Mouse (Mus musculus): ENCODE data around the gene Mecom.

The Mecom gene

GRCm38 (mm10) chr3:30105859-30106258, 441.9 kb downstream of the Mecom start:
- no peak for DNase-seq (ENCODE audit: extremely low read depth, low read depth)

DNA sequence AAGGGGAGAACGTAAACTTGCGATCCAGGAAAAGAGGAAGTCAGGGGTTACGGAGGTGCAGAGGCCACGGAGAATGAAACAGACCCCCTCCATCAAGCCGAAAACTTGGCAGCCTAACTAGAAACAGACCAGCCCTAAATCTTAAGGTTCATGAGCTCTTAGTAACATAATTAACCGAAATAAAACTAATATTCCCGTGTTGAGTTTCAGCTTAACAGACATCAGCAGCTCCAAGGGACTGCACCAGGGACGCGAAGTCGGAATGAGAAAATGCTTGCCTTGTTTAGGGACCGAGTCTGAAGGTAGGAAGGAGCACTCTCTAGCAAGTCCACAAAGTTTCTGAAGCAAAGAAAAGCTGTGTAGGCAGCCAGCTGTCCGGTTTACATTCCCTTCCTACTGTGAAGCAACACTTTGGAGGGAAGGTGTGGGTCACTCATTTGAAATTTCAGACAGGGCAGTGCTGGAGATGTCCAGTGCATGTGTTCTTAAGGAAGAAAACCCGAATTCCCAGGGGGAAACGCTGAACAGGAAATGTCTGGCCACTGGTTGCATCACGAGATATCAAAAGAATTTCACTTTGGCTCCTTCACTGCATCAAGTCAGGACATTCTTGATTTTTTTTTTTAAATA, 442.5 kb downstream of the Mecom start:
- DNase-seq (ENCODE audit: extremely low read depth, low read depth): no peak

DNA sequence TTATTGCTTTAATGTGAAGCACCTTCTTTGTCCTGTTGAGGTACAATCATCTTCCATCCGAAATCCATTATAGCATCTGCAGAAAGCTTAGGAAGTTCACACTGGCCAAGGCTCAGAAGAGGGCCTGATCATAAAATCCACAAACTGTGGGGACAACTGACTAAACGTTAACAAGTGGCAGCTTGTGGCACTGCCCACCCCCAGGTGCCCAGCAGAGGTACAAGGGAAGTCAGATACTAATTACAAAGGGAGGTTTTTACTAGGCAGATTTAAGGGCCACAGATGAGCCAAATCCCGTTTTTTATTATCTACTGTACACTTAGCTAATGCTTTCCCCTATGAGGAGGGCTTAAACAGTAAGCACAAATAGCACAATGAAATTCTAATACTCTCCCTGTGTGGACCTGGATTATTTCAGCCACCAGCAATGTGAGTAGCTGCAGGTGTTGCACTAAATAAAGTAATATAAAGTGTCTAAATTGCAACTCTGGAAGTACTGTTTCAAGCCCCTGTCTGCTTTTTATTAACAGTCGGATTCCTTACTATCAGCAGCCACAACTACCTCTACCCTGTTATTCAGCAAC, 443.2 kb downstream of the Mecom start:
- no peak for DNase-seq (ENCODE audit: extremely low read depth, low read depth)

DNA sequence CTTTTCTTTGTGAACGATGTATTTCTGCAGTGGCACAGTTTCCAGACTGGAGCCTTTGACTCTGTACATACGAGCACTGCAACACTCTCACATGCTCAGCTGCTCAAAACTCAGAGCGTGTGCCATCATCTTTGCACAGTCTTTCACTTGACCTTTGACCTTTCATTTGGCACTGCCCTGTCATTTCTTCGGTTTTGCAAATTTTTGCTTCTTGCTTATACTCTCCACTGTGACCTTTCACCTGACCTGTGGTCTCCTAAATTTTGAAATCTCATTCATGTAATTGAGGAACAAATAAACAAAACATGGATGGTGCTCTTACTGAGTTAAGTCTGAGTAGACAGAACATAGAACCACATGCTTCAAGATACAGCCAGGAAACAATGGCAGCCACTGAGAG, 446.7 kb downstream of the Mecom start:
- DNase-seq (ENCODE audit: extremely low read depth, low read depth): no peak

DNA sequence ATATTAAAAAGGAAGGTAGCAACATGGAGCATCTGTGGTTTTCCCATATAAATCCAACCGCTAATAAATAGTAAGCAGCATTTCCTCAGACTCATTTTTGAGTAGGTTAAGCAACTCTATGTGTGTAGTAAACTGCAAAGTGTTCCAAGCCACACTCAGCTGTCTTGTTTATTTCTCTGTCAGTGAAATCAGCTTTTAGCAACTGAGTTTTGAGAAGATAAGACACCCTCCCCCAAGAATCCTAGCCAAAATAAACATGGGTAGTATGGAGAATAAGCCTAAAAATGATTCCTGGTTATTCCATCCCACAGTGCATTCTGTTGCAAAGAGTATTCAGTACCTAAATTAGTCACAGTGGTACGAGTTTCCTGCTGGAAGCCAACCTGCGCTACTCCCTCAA, 450.1 kb downstream of the Mecom start:
- no peak for DNase-seq (ENCODE audit: extremely low read depth, low read depth)

DNA sequence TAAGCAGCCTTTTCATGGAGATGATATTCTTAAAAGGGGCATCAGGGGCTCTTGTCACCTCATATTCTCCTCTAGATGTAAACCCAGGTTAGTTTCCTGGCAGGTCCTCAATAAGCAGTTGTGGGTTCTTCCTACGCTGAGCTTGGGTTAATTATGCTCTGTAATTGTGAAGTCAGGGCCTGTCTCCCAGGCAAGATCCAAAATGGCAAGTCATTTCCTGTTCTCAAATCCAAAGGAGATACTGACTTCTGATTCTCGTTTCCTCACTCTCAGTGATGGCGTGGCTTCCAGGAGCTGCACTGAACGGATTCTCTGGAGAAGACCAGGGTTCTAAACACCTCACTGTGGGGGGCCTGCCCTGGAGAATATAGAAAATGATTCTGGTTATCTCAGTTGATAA, 450.7 kb downstream of the Mecom start:
- DNase-seq (ENCODE audit: extremely low read depth, low read depth): no peak

GRCm38 (mm10) chr3:30093005-30093404, 454.8 kb downstream of the Mecom start:
- DNase-seq (ENCODE audit: extremely low read depth, low read depth): no peak

DNA sequence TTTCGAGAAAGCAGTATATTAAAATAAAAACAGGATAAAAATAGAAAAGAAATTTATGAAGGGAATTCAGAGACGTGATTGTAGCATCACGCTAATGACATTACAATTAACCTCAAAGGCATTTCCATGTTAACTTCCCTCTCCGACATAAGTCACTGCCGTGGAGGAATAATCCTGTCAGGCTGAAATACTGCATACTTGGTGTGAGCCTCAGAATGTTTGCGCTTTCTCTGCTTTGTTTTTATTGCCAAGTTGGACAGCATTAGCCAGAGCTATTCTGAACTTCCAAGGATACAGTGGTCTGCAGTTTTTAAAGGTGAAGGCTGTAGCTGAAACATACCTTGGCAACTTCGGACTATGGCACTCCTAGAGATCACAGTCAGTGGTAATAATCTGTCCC, 455.3 kb downstream of the Mecom start:
- DNase-seq (ENCODE audit: extremely low read depth, low read depth): no peak

- no peak for DNase-seq (ENCODE audit: extremely low read depth, low read depth)
These were observed 455.9 kb downstream of the Mecom start for GRCm38 (mm10) chr3:30091860-30092259.

DNA sequence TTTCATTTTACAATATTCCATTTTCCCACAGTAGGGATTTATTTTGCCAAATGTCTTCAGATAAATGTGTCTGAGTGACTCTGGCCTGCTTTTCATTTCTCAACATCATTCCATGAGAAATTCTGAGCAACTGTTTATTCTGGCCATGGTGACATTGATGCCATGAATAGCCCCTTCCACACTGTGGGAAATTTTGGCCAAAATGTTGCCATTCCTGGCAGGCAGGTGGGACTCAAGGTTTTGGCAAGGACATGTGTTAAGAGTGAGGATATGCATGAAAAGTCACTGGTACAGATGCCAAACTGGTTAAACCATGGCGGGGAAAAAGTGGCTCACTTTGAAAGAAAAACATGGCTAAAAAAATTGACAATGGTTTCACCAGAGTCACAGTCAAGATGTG, 456.4 kb downstream of the Mecom start:
- no peak for DNase-seq (ENCODE audit: extremely low read depth, low read depth)

DNA sequence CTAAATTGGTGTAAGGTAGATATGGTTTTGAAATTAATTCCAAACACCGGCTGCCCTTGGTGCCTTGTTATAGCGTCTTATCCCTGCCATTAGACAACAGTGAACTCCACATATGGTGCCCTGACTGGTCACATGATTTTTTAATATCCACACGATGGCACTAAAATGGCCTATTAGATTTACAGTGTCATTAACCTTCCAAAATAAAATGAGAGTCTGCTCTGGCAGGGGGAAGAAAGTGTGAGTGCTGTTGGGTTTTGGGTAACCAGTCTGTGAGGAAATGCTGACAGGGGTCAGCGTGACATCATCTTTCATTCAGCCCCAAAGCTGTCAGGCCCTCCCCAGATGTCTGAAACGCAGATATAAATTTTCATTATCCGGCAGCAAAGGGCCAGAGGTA, 461.7 kb downstream of the Mecom start:
- no peak for DNase-seq (ENCODE audit: extremely low read depth, low read depth)

GRCm38 (mm10) chr3:30083842-30084241, 464.0 kb downstream of the Mecom start:
- no peak for DNase-seq (ENCODE audit: extremely low read depth, low read depth)

- DNase-seq (ENCODE audit: extremely low read depth, low read depth): no peak
These were observed 464.5 kb downstream of the Mecom start for GRCm38 (mm10) chr3:30083268-30083667.

GRCm38 (mm10) chr3:30080827-30081226, 467.0 kb downstream of the Mecom start:
- no peak for DNase-seq (ENCODE audit: extremely low read depth, low read depth)

DNA sequence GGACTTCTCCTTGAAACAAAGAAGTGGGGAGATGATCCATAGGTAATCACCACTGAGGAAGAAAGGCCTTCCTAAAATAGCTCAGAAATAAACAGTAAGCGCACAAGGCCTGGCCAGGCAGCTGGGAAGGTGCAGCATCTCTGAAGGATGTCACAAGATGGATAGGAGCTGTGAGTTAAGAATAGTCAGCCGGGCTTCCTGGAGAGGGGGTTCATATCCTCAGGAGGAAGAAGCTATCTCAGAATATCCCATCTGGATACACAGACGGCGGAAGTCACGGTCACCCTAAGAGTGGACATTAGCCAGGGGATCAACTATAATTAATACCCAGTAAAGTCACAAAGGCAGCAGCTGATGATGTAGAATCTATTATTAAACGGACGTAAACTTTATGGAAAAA, 471.3 kb downstream of the Mecom start:
- no peak for DNase-seq (ENCODE audit: extremely low read depth, low read depth)

GRCm38 (mm10) chr3:30071271-30071670, 476.5 kb downstream of the Mecom start:
- DNase-seq (ENCODE audit: extremely low read depth, low read depth): no peak

DNA sequence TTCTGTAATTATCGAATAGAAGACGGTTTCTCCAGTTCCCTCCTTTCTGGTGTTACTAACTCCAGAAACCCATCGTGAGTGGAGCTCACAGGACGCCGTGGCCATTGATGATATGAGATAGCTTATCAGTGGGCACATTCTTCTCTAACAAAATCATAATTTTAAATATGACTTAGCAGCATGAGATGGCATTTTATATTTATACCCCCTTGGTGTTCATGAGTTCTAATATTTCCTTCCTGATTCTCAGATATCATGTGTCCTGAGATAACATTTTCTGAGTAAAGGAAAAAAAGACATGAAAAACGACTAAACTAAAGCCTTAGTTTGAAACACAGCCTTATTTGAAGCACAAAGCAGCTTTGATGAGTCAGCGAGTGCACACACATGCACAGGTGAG, 481.3 kb downstream of the Mecom start:
- no peak for DNase-seq (ENCODE audit: extremely low read depth, low read depth)

DNA sequence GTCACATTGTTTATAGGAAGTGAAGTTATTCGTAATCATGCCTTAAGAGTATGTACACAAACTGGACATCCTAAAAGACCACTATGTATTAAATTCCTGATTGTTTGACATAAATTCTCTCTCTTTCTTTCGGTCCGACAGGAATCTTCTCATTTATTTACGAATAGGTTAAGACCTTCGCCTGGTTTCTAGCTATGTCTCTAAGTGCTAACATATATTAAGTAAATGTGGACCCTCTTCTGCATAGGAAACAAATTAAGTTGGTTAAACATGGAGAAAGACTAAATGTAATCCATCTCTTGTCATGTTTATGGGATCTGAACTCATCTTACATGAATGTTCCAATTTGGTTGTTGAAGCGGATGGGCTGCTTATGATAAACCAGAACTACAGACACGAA, 487.8 kb downstream of the Mecom start:
- DNase-seq (ENCODE audit: extremely low read depth, low read depth): no peak

DNA sequence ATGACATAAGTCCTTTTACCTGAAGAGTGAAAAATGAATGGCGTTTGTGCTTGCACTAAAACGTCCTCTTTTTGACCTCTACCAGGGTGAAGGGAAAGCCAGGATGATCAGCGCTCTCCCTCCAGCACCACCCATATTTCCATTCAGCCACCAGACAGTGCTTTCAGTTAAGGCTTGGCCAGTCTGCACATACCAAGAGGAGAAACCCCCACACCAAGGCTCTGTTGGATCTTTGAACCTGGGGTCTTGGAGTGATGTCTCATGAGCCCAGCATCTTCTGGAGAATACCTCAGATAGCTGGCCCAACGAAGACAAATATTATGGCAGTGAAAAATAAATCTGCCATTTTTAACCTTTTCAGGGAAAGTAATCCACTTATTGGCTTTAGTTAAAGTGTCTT, 488.2 kb downstream of the Mecom start:
- DNase-seq (ENCODE audit: extremely low read depth, low read depth): no peak

GRCm38 (mm10) chr3:30051287-30051686, 496.5 kb downstream of the Mecom start:
- DNase-seq (ENCODE audit: extremely low read depth, low read depth): no peak

- no peak for DNase-seq (ENCODE audit: extremely low read depth, low read depth)
These were observed 497.0 kb downstream of the Mecom start for GRCm38 (mm10) chr3:30050795-30051194.

- DNase-seq (ENCODE audit: extremely low read depth, low read depth): no peak
These were observed 499.0 kb downstream of the Mecom start for GRCm38 (mm10) chr3:30048792-30049191.

DNA sequence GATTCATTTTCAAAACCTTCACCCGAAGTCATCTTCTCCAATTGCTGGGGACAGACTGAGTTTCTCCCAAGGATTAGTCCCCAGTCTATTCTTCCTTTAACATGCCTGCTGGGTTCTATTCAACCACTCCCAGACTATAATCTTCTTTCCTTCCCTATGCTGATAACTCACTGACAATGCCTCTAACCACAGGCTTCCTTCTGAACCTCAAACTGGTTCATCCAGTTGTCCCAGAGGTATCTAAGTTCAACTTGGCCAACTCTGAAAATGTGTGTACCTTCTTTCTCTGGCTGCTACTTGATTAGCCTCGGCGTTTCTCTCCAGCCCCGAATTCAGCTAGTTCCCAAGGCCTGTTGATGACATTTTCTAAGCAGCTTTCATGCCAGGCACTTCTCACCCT, 499.7 kb downstream of the Mecom start:
- no peak for DNase-seq (ENCODE audit: extremely low read depth, low read depth)

DNA sequence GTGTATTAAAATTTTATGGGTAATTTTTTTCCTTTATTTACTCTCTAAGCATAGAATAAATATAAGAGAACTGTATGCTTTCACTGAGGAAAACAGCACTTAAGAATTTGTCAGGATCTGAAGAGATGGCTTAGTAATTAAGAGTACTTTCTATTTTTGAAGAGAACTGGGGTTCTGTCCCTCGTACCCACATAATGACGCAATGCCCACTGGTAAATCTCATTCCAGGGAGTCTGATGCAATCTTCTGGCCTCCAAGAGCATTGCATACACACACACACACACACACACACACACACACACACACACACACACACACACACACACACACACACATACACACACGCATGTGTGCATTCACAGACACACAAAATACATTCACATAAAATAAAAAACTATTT, 504.3 kb downstream of the Mecom start:
- no peak for DNase-seq (ENCODE audit: extremely low read depth, low read depth)
